Mouse (Mus musculus): ENCODE measurements around the gene Alg5. TPM values are rescaled to one million over a fixed set of nuclear protein-coding genes. Genes with fewer than 3 reads are reported as not detected.
A peak's percentile ranks its signal among the peaks of the same experiment; 100 is the strongest.

Gene Alg5
- total and polyA plus RNA-seq, 2 experiments from 2014 or later = 16.3 to 65.1 TPM

DNA sequence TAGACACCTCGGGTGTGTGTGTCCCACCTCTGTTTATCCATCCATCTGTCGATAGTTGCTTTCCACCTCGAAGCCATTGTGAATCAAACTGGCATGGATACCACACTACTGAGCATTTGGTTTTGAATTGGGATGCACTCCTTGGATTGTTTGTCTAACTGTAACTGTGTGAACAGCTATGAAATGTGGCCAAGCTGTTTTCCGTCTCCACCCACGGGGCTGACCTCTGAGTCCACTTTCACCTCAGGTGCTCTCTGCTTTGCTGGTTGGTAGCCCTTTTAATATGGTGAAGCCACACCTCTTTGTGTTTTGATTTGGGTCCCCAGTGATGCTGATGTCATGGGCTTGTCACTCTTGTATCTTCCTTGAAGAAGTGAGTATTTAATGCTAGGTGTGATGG lies 31.5 kb downstream of the Alg5 start:
- WGBS = 87% methylated on average over 5 of the region's 5 CpGs
- ATAC-seq = no peak

DNA sequence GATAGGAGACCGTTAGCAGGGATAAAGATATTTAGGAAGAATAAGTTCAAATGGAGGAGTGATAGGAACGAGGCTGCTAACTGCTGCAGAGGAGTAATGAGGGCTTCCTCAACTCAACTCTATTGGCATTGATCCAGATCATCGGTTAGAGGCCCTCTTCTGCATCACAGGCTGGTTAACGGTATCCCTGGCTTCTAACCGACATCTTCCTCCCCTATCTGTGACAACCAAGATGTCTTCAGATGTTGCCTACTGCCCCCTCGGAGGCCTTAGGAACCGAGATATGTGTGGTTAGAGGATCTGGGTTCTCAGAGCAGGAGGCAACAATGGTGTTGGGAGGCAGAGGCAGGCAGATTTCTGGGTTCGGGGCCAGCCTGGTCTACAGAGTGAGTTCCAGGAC lies 33.3 kb downstream of the Alg5 start:
- Histone ChIP-seq H3K4me2 (ENCODE audit: low read depth, low read length) (no peak overlapping the region), H3K4me1 (ENCODE audit: insufficient read depth, low read length) (no peaks in the 10 kb centered on the region), H3K36me3 (ENCODE audit: insufficient read depth, low read length) (no peaks in the 10 kb centered on the region), H3K27ac (no peak overlapping the region), H3K9ac (replicated peaks; ENCODE audit: low read length) (no peak overlapping the region), H3K9me3 (ENCODE audit: low read length) (no peaks in the 10 kb centered on the region), H3K4me3 (ENCODE audit: low read length) (no peak overlapping the region), H3K27me3 (ENCODE audit: insufficient read depth, low read length) (no peaks in the 10 kb centered on the region)
- 88% methylated on average over 8 of the region's 8 CpGs for WGBS
- ATAC-seq (no peak), DNase-seq (ENCODE audit: low spot score) (no peak)
- TF ChIP-seq CTCF (IDR thresholded peaks at IDR 0.05; ENCODE audit: low read depth) = no peak

More for the DNA sequence above, 31.5 kb downstream of the Alg5 start:
- TF ChIP-seq CTCF (IDR thresholded peaks at IDR 0.05; ENCODE audit: low read depth) = no peak
- H3K27ac ChIP-seq = no peak overlapping the region
- no peak overlapping the region for H3K9ac ChIP-seq (replicated peaks; ENCODE audit: low read length)
- H3K36me3 ChIP-seq (ENCODE audit: insufficient read depth, low read length) = no peaks in the 10 kb centered on the region
- DNase-seq (ENCODE audit: low spot score) = no peak
- H3K9me3 ChIP-seq (ENCODE audit: low read length) = no peaks in the 10 kb centered on the region
- no peak overlapping the region for H3K4me3 ChIP-seq (ENCODE audit: low read length)
- H3K4me1 ChIP-seq (ENCODE audit: insufficient read depth, low read length) = no peaks in the 10 kb centered on the region
- no peak overlapping the region for H3K4me2 ChIP-seq (ENCODE audit: low read depth, low read length)
- H3K27me3 ChIP-seq (ENCODE audit: insufficient read depth, low read length) = no peaks in the 10 kb centered on the region

GRCm38 (mm10) chr3:54769349-54770275 lies 34.3 kb downstream of the Alg5 start:
- no peak for DNase-seq (ENCODE audit: low spot score)
- Histone ChIP-seq H3K4me1 (ENCODE audit: insufficient read depth, low read length) (no peaks in the 10 kb centered on the region), H3K9me3 (ENCODE audit: low read length) (no peaks in the 10 kb centered on the region), H3K9ac (replicated peaks; ENCODE audit: low read length) (no peak overlapping the region), H3K4me2 (ENCODE audit: low read depth, low read length) (no peak overlapping the region), H3K36me3 (ENCODE audit: insufficient read depth, low read length) (no peaks in the 10 kb centered on the region), H3K4me3 (ENCODE audit: low read length) (no peak overlapping the region), H3K27me3 (ENCODE audit: insufficient read depth, low read length) (no peaks in the 10 kb centered on the region), H3K27ac (no peak overlapping the region)
- TF ChIP-seq CTCF (IDR thresholded peaks at IDR 0.05; ENCODE audit: low read depth) = no peak
- 63% methylated on average over 17 of the region's 17 CpGs for WGBS
- ATAC-seq = no peak

DNA sequence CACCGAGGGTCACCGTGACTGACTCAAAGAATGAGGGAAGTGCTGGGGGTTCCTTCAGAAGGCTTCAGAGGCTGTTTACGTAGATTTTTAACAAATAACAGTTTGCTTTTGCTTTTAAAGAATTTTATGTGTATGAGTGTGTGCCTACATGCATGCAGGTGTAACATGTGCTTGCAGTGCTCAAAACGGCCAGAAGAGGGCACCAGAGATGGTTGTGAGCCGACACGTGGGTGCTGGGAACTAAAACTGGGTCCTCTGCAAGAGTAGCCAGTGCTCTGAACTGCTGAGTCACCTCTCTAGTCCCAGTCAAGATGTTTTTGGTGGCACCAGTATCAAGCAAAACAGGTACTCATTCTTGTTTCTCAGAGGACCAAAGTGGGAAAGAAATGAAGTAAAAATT lies 38.3 kb downstream of the Alg5 start:
- DNase-seq (ENCODE audit: low spot score) (no peak), ATAC-seq (no peak)
- Histone ChIP-seq H3K27me3 (ENCODE audit: insufficient read depth, low read length) (no peaks in the 10 kb centered on the region), H3K4me3 (ENCODE audit: low read length) (no peak overlapping the region), H3K9me3 (ENCODE audit: low read length) (no peaks in the 10 kb centered on the region), H3K4me2 (ENCODE audit: low read depth, low read length) (no peak overlapping the region), H3K4me1 (ENCODE audit: insufficient read depth, low read length) (no peaks in the 10 kb centered on the region), H3K9ac (replicated peaks; ENCODE audit: low read length) (no peak overlapping the region), H3K36me3 (ENCODE audit: insufficient read depth, low read length) (no peaks in the 10 kb centered on the region), H3K27ac (no peak overlapping the region)
- 86% methylated on average over 6 of the region's 6 CpGs for WGBS
- peak; percentile 19; the same call in 1 of the 2 replicates for TF ChIP-seq CTCF (IDR thresholded peaks at IDR 0.05; ENCODE audit: low read depth)

DNA sequence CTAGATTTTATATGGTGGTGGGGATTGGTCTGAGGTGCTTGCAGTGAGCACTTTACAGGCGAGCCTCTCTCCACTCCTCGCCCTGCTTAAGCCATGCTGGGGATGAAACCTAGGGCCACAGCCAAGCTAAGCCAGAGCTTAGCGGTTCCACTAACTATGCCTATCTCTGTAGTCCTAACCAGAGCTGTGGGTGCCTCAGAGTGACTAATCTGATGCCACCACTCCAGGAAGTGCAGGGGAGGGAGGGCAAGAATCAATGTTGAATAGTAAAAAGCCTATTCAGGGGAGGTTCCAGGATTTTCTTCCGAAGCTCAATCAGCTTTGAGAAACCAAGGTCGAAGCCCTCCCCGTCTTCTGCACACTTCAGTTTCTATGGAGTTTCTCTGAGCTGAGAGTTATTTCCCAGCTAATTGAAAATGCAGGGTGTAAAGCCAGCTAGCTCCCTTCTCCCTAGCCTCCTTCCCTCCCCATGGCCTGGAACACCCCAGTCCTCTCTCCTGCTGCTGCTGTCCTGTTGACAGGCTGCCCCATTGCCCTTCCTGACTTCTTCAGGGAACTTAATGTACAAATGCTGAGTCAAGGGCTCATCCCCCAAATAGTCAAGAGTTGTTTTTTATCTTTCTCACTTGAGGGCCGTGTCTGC lies 40.8 kb downstream of the Alg5 start:
- Histone ChIP-seq H3K27me3 (ENCODE audit: insufficient read depth, low read length) (no peaks in the 10 kb centered on the region), H3K4me2 (ENCODE audit: low read depth, low read length) (no peak overlapping the region), H3K4me1 (ENCODE audit: insufficient read depth, low read length) (no peaks in the 10 kb centered on the region), H3K36me3 (ENCODE audit: insufficient read depth, low read length) (no peaks in the 10 kb centered on the region), H3K9ac (replicated peaks; ENCODE audit: low read length) (no peak overlapping the region), H3K27ac (no peak overlapping the region; the same call in 1 of the 2 replicates), H3K9me3 (ENCODE audit: low read length) (no peaks in the 10 kb centered on the region), H3K4me3 (ENCODE audit: low read length) (no peak overlapping the region)
- WGBS = 55% methylated on average over 7 of the region's 7 CpGs
- no peak for TF ChIP-seq CTCF (IDR thresholded peaks at IDR 0.05; ENCODE audit: low read depth)
- DNase-seq (ENCODE audit: low spot score) (peak; percentile 23), ATAC-seq (peak; percentile 53; the same call in 1 of the 2 replicates)

- no peaks in the 10 kb centered on the region for H3K9me3 ChIP-seq (ENCODE audit: low read length)
- H3K4me2 ChIP-seq (ENCODE audit: low read depth, low read length) = no peak overlapping the region
- no peaks in the 10 kb centered on the region for H3K4me1 ChIP-seq (ENCODE audit: insufficient read depth, low read length)
- no peaks in the 10 kb centered on the region for H3K27me3 ChIP-seq (ENCODE audit: insufficient read depth, low read length)
- DNase-seq (ENCODE audit: low spot score) (no peak), ATAC-seq (no peak)
- H3K27ac ChIP-seq = no peak overlapping the region
- no peak overlapping the region for H3K9ac ChIP-seq (replicated peaks; ENCODE audit: low read length)
- H3K36me3 ChIP-seq (ENCODE audit: insufficient read depth, low read length) = no peaks in the 10 kb centered on the region
- WGBS = 56% methylated on average over 2 of the region's 2 CpGs
- TF ChIP-seq CTCF (IDR thresholded peaks at IDR 0.05; ENCODE audit: low read depth) = no peak
- no peak overlapping the region for H3K4me3 ChIP-seq (ENCODE audit: low read length)
Measured at GRCm38 (mm10) chr3:54790601-54791000, 55.3 kb downstream of the Alg5 start.

Measured in hindbrain, postnatal 0 days (tissue).